Mouse (Mus musculus): ENCODE results near the gene Slc22a23.

The Slc22a23 gene

DNA sequence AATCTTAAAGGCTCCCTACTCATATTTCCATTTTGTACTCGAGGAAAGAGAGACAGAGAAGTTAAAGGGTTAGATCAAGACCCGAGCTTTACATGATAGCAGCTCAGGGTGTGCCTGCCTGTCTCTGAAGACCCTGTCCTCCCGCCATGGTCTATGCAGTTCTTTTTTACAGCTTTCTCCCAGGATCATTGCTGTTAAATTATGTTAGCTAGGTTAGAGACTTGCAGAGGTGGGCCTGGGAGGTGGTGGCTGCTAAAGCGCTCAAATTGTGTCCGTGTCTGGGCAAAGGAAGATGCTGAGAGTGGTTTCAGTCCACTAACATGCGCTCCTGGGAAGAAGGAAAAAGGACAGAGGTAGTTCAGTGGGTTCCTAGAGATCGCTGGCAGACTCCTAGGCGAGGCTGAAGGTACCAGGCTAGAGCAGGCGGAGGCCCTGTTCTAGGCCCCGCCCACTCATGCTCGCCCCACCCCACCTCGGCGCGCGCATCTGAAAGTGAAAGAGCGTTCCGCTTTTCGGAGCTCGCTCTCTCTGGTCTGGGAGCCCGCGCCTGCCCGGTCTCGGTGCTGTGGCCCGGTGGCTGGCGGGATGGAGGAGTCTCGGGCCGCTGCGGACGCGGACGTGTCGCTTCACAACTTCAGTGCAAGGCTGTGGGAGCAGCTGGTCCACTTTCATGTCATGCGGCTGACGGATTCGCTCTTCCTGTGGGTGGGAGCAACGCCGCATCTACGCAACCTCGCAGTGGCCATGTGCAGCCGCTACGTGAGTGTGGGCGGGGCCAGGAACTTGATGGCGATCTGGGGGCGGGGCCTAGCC is 182.3 kb downstream of the Slc22a23 start, which contains the start of gene Psmg4:
TSS of gene Psmg4 (plus strand) at position 474 of the 813 bp plus-strand sequence.
- peak; percentile 93 for DNase-seq (ENCODE audit: low spot score)

GRCm38 (mm10) chr13:34159926-34160325 is 185.1 kb downstream of the Slc22a23 start:
- DNase-seq (ENCODE audit: low spot score), result no peak

GRCm38 (mm10) chr13:34157596-34158157 is 187.3 kb downstream of the Slc22a23 start:
- no peak for DNase-seq (ENCODE audit: low spot score)

DNA sequence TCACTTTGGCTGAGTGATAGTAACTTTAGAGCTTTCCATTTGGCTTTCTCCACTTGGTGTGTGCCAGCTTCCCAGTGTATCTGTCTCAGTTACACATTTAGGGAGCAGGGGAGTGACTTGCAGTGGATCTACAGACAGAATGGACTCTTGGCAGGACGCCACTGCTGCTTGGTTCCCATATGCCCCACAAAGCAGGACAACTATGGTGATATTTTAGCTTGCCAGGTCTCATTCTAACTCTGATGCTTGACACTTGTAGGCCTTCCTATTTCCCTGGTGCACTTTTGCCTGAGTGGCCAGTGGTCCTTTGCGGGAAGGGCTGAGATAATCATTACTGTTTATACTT is 188.2 kb downstream of the Slc22a23 start:
- DNase-seq (ENCODE audit: low spot score), result no peak

- DNase-seq (ENCODE audit: low spot score), result no peak
Observed at GRCm38 (mm10) chr13:34156133-34156839, 188.7 kb downstream of the Slc22a23 start.

- DNase-seq (ENCODE audit: low spot score), result no peak
Observed at GRCm38 (mm10) chr13:34154931-34155272, 190.1 kb downstream of the Slc22a23 start.

DNA sequence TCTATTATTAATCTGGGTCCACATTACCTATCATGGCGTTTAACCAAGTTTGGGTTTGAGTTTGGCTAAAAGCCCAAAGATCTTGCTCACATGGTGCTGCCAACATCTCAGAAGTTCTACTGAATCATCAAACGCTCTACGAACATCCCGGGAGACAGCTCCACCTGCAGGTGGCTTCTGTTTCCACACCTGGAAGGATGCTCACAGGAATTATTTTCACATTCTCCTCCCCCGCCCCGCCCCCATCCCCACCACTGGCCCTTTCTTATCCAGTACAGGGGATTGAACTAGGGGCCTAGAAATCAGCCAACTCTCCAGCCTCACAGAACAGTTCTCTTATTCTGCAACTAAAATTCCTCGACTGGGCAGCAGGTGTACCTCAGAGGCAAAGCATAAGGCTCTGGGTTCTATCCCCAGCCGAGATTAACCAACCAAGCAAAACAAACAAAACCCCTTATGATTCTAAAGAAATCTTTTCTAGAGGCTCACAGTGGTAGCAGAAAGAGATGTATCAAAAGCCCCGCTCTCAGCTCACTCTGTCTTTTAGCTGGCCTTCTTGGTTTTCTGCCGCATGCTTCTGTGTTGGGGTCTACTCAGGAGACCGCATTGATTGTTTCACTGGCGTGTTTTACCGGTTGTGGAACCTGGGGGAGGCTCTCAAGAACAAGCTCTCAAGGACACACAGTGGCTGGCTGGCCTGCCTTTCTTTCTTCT is 190.6 kb downstream of the Slc22a23 start:
- peak; percentile 48 for DNase-seq (ENCODE audit: low spot score)

DNA sequence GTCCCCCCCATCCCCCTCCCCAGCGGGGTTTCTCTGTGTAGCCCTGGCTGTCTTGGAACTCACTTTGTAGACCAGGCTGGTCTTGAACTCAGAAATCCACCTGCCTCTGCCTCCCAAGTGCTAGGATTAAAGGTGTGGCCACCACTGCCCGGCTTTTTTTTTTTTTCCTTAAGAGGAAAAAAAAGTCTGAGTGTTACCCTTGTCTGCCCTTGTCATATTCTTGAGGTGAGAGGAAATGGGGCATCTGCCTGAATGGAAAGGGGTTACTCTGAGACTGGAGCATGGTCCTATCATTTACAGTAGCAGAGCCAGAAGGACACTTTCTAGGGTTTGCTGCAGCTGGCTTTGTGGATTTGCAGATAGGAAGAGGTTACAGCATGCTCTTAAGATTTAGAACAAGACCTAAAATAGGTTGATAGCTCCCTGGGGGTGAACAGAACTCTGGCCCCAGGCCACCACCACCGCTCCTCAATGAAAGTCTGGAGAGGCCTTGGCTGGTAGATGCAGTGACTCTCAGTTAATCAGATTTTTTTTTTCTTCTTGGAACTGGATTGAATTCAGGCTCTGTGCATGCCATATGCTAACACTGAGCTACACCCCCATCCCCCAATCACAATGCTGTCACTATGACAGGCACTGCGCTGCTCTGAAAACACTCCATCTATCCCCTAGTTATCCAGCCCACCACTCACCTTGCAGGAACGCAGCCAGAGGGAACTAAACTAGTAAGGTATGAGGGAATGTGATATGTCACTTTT is 191.5 kb downstream of the Slc22a23 start:
- DNase-seq (ENCODE audit: low spot score), result no peak

- no peak for DNase-seq (ENCODE audit: low spot score)
Observed at GRCm38 (mm10) chr13:34152695-34153094, 192.3 kb downstream of the Slc22a23 start.

DNA sequence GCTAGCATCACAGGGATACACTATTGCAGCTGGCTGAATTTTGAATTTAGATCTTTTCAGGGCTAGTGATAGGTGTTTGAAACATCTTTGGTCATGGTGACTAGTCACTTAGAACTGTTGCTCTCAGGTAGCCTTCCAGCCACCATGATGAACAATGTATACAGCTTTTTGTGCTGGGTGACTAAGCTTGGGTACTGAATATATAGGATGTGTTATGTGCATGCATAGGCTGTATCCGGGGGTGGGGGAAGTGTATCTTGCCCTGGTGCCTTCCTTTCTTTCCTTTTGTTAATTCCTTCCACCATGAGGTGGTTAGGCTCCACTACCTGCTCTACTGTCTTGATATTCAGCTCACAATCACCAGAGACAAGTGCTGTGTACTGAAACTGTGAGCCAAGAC is 193.6 kb downstream of the Slc22a23 start:
- no peak for DNase-seq (ENCODE audit: low spot score)

GRCm38 (mm10) chr13:34150271-34151027 is 194.5 kb downstream of the Slc22a23 start:
- DNase-seq (ENCODE audit: low spot score), result no peak

- DNase-seq (ENCODE audit: low spot score), result no peak
Observed at GRCm38 (mm10) chr13:34149463-34150176, 195.4 kb downstream of the Slc22a23 start.

GRCm38 (mm10) chr13:34148767-34149392 is 196.1 kb downstream of the Slc22a23 start:
- DNase-seq (ENCODE audit: low spot score), result peak; percentile 35

GRCm38 (mm10) chr13:34148181-34148580 is 196.8 kb downstream of the Slc22a23 start:
- DNase-seq (ENCODE audit: low spot score), result no peak

- DNase-seq (ENCODE audit: low spot score), result no peak
Observed at GRCm38 (mm10) chr13:34146916-34147315, 198.1 kb downstream of the Slc22a23 start.

GRCm38 (mm10) chr13:34143389-34143788 is 201.6 kb downstream of the Slc22a23 start:
- DNase-seq (ENCODE audit: low spot score), result no peak

GRCm38 (mm10) chr13:34136605-34137004 is 208.4 kb downstream of the Slc22a23 start:
- DNase-seq (ENCODE audit: low spot score), result no peak

- DNase-seq (ENCODE audit: low spot score), result no peak
Observed at GRCm38 (mm10) chr13:34134276-34134675, 210.7 kb downstream of the Slc22a23 start.

GRCm38 (mm10) chr13:34133326-34134071 is 211.5 kb downstream of the Slc22a23 start:
- no peak for DNase-seq (ENCODE audit: low spot score)

All from testis, postnatal 14 days (tissue).